Mouse (Mus musculus): ENCODE measurements around the gene Eif2d. TPM values are rescaled to one million over a fixed set of nuclear protein-coding genes. Genes with fewer than 3 reads are reported as not detected.

Gene Eif2d
- polyA plus RNA-seq (2015; fragmentation: Nextera tagmentation; extraction: Ambion mirVana), result 26.4 and 27.1 TPM in 2 replicates

DNA sequence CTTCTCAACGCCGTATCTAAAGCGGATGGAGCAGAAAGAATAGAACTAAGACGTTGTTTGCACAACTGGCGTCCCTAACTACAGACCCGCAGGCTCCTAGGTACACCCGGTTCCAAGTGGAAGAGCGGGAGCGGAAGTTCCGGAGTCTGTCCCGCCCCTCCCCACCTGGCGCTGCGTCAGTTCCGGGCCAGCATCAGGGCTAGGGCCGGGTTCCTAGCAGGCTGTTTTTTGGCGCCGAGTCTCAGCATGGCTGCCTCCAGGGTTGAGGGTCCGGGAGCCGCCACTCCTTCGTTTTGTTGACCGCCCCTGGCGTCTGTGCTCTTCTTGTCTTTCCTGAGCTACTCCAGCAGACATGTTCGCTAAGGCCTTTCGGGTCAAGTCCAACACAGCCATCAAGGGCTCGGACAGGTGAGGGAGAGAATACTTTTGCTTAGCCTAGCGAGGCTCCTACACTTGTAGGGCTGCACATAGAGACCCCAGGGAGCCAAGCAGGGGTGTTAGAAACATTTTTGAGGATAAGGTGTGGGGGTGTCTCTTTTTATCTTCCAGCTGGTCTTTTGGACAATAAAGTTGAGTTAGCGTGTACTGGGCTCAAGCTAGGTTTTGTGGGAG is at the start of gene Eif2d:
Gene Eif2d, plus strand, starts transcription at position 164 of the 612 bp plus-strand sequence.
- Histone ChIP-seq H3K27me3 (replicated peaks; ENCODE audit: control insufficient read depth, insufficient read depth, low read length) (no peaks in the 10 kb centered on the region), H3K9ac (ENCODE audit: low read depth, low read length) (peak within 1 kb of the TSS; percentile 32), H3K27ac (ENCODE audit: low read depth, low read length) (no peak within 1 kb of the TSS), H3K4me3 (ENCODE audit: low read depth, low read length) (peak within 1 kb of the TSS; percentile 49), H3K36me3 (ENCODE audit: control insufficient read depth, insufficient read depth) (peaks cover 4% of the 10 kb centered on the region; the same call in 1 of the 2 replicates), H3K4me1 (replicated peaks; ENCODE audit: control insufficient read depth, insufficient read depth, low read length) (0 out of 2 replicates have a peak, but pooled peaks cover 3% of the 10 kb centered on the region), H3K9me3 (ENCODE audit: control insufficient read depth) (no peaks in the 10 kb centered on the region), H3K4me2 (replicated peaks; ENCODE audit: low read depth) (peak within 1 kb of the TSS; percentile 68)
- ATAC-seq, result peak; percentile 97
- TF ChIP-seq CTCF (IDR thresholded peaks at IDR 0.05; ENCODE audit: low read depth), result no peak
- WGBS, result under 1% methylated on average over 27 of the region's 27 CpGs

DNA sequence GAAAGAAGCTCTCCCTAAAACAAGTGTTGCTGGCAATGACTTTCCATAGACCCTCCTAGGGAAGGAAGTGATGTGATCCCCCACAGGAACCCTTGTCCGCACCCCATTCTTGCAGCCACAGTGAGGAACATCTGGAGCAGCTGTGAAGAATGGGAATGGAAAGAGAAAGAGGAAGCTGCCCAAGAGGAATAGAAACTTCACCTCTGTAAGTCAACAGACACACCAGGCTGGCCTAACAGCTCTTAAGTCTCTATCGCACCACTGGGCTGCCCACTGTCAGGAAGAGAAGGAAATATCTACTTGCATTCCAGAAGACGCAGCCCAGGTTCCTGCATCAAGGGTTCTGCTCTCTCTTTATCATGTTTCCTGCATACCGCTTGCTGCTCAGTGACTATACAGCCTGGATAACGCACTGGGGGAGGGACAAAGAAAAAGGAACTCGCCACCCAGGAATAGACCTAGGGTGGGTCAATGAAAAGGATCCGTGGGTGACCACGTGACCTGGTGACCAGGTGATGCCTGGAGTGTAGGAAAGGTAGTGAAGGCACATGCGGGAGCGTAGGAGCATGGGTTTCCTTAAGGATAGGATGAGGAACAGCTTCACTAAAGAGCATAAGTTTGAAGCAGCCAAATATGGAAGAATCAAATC is 49.1 kb upstream of the Eif2d start:
- no peaks in the 10 kb centered on the region for H3K27me3 ChIP-seq (replicated peaks; ENCODE audit: control insufficient read depth, insufficient read depth, low read length)
- H3K4me1 ChIP-seq (replicated peaks; ENCODE audit: control insufficient read depth, insufficient read depth, low read length), result 0 out of 2 replicates have a peak, but pooled peaks cover 4% of the 10 kb centered on the region
- no peak overlapping the region for H3K4me3 ChIP-seq (ENCODE audit: low read depth, low read length)
- H3K27ac ChIP-seq (ENCODE audit: low read depth, low read length), result no peak overlapping the region
- no peaks in the 10 kb centered on the region for H3K36me3 ChIP-seq (ENCODE audit: control insufficient read depth, insufficient read depth)
- no peak overlapping the region for H3K9ac ChIP-seq (ENCODE audit: low read depth, low read length)
- no peak for TF ChIP-seq CTCF (IDR thresholded peaks at IDR 0.05; ENCODE audit: low read depth)
- ATAC-seq, result no peak
- no peak overlapping the region for H3K4me2 ChIP-seq (replicated peaks; ENCODE audit: low read depth)
- WGBS, result 63% methylated on average over 10 of the region's 10 CpGs
- H3K9me3 ChIP-seq (ENCODE audit: control insufficient read depth), result no peaks in the 10 kb centered on the region

DNA sequence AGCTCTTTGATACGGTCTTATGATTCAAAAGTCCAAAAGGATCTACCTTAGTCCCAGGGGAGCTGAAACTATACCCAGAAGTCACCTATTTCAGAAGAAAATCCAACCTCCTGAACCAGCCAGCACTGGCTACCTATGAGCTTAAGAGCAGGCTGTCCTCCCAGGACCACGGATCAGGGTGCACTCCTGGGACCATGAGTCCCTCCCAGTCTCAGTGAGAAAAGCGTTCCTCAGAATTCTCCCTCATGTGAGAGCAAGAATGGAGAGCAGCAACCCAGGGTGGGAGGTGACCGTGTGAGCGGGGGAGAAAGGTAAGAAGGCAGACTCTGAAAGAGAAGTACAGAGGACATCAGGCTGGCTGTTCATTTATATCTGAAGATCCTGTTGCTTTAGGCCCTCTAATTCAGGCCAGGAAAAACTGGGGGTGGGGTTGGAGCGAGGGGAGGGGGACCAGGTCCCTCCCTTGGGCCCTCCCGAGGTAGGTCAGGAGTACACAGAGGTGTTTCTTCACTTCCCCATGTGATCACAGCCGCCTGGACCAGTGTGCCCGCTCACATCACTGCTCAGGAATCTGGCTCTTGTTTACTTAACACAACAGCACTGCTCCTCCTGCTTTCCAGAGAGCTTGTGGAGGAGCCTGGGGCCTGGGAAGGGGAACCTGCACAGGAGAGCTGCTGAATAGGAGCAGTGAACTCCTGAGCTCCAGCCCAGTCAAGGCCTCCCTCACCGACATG is 45.2 kb upstream of the Eif2d start:
- no peak overlapping the region for H3K4me2 ChIP-seq (replicated peaks; ENCODE audit: low read depth)
- no peak for TF ChIP-seq CTCF (IDR thresholded peaks at IDR 0.05; ENCODE audit: low read depth)
- peak overlapping the region; percentile 16; the same call in 1 of the 2 replicates for H3K27ac ChIP-seq (ENCODE audit: low read depth, low read length)
- 19% methylated on average over 10 of the region's 10 CpGs for WGBS
- ATAC-seq, result peak; percentile 78
- H3K27me3 ChIP-seq (replicated peaks; ENCODE audit: control insufficient read depth, insufficient read depth, low read length), result no peaks in the 10 kb centered on the region
- H3K9me3 ChIP-seq (ENCODE audit: control insufficient read depth), result no peaks in the 10 kb centered on the region
- H3K4me3 ChIP-seq (ENCODE audit: low read depth, low read length), result no peak overlapping the region
- 0 out of 2 replicates have a peak, but pooled peaks cover 6% of the 10 kb centered on the region for H3K4me1 ChIP-seq (replicated peaks; ENCODE audit: control insufficient read depth, insufficient read depth, low read length)
- no peak overlapping the region for H3K9ac ChIP-seq (ENCODE audit: low read depth, low read length)
- no peaks in the 10 kb centered on the region for H3K36me3 ChIP-seq (ENCODE audit: control insufficient read depth, insufficient read depth)

DNA sequence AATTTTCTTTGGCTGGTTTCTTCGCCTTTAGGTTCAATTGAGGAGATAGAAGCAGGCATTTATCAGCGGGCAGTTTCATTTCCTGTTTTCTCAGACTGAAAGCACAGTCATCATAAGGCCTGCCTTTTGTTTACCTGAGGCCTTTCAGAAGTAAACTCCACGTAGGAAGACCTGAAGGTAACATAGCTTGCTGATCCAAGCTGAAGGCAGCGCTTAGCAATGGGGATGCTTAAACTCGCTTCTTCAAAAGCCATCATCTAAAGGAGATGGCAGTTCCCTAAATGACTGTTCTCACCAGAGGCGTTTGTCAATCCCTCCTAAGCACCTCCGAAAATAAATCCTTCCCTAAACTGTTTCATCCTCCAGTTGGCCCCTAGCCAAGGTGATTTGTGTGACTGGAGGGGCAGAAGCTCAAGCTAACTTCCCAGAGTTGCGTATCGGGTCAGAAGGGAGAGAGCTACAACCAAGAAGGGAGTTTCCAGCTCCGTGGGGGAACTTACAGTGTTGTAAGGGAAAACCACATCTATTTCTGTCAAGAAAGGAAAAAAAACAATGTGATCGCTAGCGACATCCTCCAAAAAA is 42.4 kb upstream of the Eif2d start:
- 74% methylated on average over 12 of the region's 12 CpGs for WGBS

DNA sequence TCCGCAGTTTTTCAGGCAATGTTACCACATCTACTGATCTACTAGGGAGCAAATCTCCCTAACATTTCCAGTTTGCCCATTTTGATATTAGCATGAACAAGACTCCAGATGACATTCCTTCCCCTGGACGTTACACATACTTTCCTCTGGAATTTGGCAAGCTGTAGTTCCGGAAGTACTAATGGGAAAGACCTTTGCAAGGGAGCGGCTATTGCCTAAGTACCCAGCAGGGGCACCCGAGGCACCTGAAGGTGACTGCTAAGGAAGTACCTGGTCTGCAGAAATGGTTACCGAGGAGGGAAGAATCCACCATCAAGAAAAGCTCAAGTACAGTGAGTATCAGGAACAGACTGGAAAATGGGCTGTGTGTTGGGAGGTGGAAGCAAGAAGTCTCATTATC is 40.4 kb upstream of the Eif2d start:
- Histone ChIP-seq H3K4me2 (replicated peaks; ENCODE audit: low read depth) (peak overlapping the region; percentile 7; the same call in 1 of the 2 replicates), H3K9ac (ENCODE audit: low read depth, low read length) (no peak overlapping the region), H3K36me3 (ENCODE audit: control insufficient read depth, insufficient read depth) (no peaks in the 10 kb centered on the region), H3K4me1 (replicated peaks; ENCODE audit: control insufficient read depth, insufficient read depth, low read length) (0 out of 2 replicates have a peak, but pooled peaks cover 6% of the 10 kb centered on the region), H3K27ac (ENCODE audit: low read depth, low read length) (no peak overlapping the region), H3K4me3 (ENCODE audit: low read depth, low read length) (no peak overlapping the region), H3K27me3 (replicated peaks; ENCODE audit: control insufficient read depth, insufficient read depth, low read length) (no peaks in the 10 kb centered on the region), H3K9me3 (ENCODE audit: control insufficient read depth) (no peaks in the 10 kb centered on the region)
- peak; percentile 51; the same call in 1 of the 2 replicates for ATAC-seq
- WGBS, result 21% methylated on average over 6 of the region's 6 CpGs
- peak; percentile 73 for TF ChIP-seq CTCF (IDR thresholded peaks at IDR 0.05; ENCODE audit: low read depth)

More for the DNA sequence above, 42.4 kb upstream of the Eif2d start:
- Histone ChIP-seq H3K9me3 (ENCODE audit: control insufficient read depth) (no peaks in the 10 kb centered on the region), H3K27ac (ENCODE audit: low read depth, low read length) (no peak overlapping the region), H3K4me3 (ENCODE audit: low read depth, low read length) (no peak overlapping the region), H3K36me3 (ENCODE audit: control insufficient read depth, insufficient read depth) (no peaks in the 10 kb centered on the region), H3K9ac (ENCODE audit: low read depth, low read length) (no peak overlapping the region), H3K4me2 (replicated peaks; ENCODE audit: low read depth) (no peak overlapping the region), H3K4me1 (replicated peaks; ENCODE audit: control insufficient read depth, insufficient read depth, low read length) (0 out of 2 replicates have a peak, but pooled peaks cover 6% of the 10 kb centered on the region), H3K27me3 (replicated peaks; ENCODE audit: control insufficient read depth, insufficient read depth, low read length) (no peaks in the 10 kb centered on the region)
- no peak for TF ChIP-seq CTCF (IDR thresholded peaks at IDR 0.05; ENCODE audit: low read depth)
- ATAC-seq, result no peak
